Mouse (Mus musculus) hindbrain, postnatal 0 days (tissue): ENCODE results near the gene Gpd1. TPM values are rescaled to one million over a fixed set of nuclear protein-coding genes. Genes with fewer than 3 reads are reported as not detected.

Experiments
- ATAC-seq: fragments of 200-750 bp; cut with Nextera tagmentation; 2 replicates; pipeline ENCODE4 v1.8.0; 2017; ENCODE audit warnings: mild to moderate bottlenecking, moderate TSS enrichment, moderate library complexity
- DNase-seq: peaks from one replicate; pipeline ENCODE4 v3.0.0-alpha.2; 2015; ENCODE audit warnings: low spot score
- H3K27ac ChIP-seq: fragments of 300-500 bp; sonication (generic); 2 replicates; pipeline ENCODE4 v1.5.1; 2014; ENCODE audit warnings: mild to moderate bottlenecking
- H3K27me3 ChIP-seq: fragments of 300-500 bp; sonication (generic); 2 replicates; pipeline ENCODE4 v1.6.1; 2014; ENCODE audit warnings: low read length, mixed read lengths; ENCODE audit not compliant: insufficient read depth
- H3K36me3 ChIP-seq: fragments of 300-500 bp; sonication (generic); 2 replicates; pipeline ENCODE4 v1.6.1; 2014; ENCODE audit warnings: low read length, mixed read lengths; ENCODE audit not compliant: insufficient read depth
- H3K4me1 ChIP-seq: fragments of 300-500 bp; sonication (generic); 2 replicates; pipeline ENCODE4 v1.6.1; 2014; ENCODE audit warnings: antibody characterized with exemption, low read length, mixed read lengths; ENCODE audit not compliant: insufficient read depth
- H3K4me2 ChIP-seq: fragments of 300-500 bp; sonication (generic); 2 replicates; pipeline ENCODE4 v1.6.1; 2014; ENCODE audit warnings: low read depth, mild to moderate bottlenecking, low read length, moderate library complexity, mixed read lengths
- H3K4me3 ChIP-seq: fragments of 300-500 bp; sonication (generic); 2 replicates; pipeline ENCODE4 v1.5.1; 2014; ENCODE audit warnings: low read length
- H3K9ac ChIP-seq: fragments of 300-500 bp; sonication (generic); replicated peaks from 2 replicates; pipeline ENCODE4 v1.6.1; 2014; ENCODE audit warnings: mild to moderate bottlenecking, low read length, moderate library complexity, mixed read lengths
- H3K9me3 ChIP-seq: fragments of 300-500 bp; sonication (generic); 2 replicates; pipeline ENCODE4 v1.6.1; 2016; ENCODE audit warnings: low read length, mixed read lengths
- CTCF ChIP-seq: IDR thresholded peaks from 2 replicates; pipeline ENCODE4 v1.5.1; 2016; ENCODE audit warnings: antibody characterized with exemption, control low read depth, low read depth
- WGBS: fragments of 180-500 bp; shearing (Covaris S2); extraction: QIAGEN DNeasy Blood & Tissue Kit; methylation state at CpG from one replicate; pipeline ENCODE4 v1.1.7; 2014; 5-methylcytosine and 5-hydroxymethylcytosine counted together
- polyA plus RNA-seq: library from polyadenylated mRNA; unstranded; fragments of >200 nt; fragmentation: Nextera tagmentation; extraction: Ambion mirVana; gene quantifications from 2 replicates; pipeline ENCODE4 v1.2.1, GENCODE M21; 2015
- total RNA-seq: library from RNA; depleted of rRNA; stranded (reverse); fragments of >200 nt; gene quantifications from 2 replicates; pipeline ENCODE4 v1.2.3, GENCODE M21; 2014

Gene Gpd1
- total and polyA plus RNA-seq, 2 experiments from 2014 or later, result 2.5 to 3.7 TPM

DNA sequence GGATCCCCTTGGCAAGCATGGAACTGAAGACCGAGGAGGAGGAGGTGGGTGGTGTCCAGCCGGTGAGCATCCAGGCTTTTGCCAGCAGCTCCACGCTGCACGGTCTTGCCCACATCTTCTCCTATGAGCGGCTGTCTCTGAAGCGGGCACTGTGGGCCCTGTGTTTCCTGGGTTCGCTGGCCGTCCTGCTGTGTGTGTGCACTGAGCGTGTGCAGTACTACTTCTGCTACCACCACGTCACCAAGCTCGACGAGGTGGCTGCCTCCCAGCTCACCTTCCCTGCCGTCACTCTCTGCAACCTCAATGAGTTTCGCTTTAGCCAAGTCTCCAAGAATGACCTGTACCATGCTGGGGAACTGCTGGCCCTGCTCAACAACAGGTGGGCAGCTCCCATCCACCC lies 45.5 kb upstream of the Gpd1 start:
- no peak for DNase-seq

DNA sequence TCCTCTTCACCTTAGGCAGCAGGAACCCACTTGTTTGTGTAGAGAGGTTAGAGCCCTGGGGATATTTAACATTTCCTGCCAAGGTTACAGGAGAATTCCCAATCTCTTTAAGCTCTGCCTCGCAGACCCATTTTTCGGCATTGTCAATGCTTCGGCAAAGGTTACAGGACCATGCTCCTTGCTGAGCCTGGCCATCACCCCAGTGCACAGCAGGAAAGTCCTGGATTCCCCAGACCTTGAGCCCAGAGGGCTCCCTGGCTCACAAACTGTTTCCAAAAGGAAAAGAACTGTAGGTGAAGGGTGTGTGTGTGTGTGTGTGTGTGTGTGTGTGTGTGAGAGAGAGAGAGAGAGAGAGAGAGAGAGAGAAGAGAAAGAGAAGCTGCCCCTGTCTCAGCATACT lies 42.4 kb upstream of the Gpd1 start:
- H3K4me3 ChIP-seq, result no peak overlapping the region
- H3K9ac ChIP-seq, result no peak overlapping the region

More for the DNA sequence above, 45.5 kb upstream of the Gpd1 start:
- Histone ChIP-seq H3K27ac (no peak overlapping the region), H3K9me3 (no peaks in the 10 kb centered on the region), H3K4me1 (peaks cover 33% of the 10 kb centered on the region), H3K9ac (peak overlapping the region; percentile 97), H3K27me3 (no peaks in the 10 kb centered on the region), H3K4me3 (peak overlapping the region; percentile 78), H3K4me2 (peak overlapping the region; percentile 80), H3K36me3 (no peaks in the 10 kb centered on the region)
- 54% methylated on average over 14 of the region's 14 CpGs for WGBS
- TF ChIP-seq CTCF, result no peak
- no peak for ATAC-seq

DNA sequence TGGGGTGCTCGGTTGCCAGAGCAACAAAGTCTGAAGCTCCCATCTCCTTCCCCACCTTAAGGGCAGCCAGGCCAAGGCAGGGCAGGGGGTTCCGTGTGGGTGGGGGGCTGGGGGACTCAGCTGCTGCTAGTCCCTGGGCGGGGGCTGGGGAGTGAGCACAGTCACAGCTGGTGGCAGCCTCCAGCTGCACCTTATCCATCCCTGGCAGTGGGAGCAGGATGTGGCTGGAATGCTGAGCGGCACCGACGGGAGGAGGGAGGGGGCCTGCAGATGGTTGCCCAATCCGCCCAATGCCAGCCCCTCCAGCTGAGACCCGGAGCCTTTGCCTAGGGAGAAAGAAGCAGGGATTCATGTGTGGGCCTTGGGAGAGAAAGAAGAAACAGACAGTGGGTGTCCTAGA lies 40.2 kb upstream of the Gpd1 start:
- no peak overlapping the region for H3K4me3 ChIP-seq

More for the DNA sequence above, 42.4 kb upstream of the Gpd1 start:
- DNase-seq (no peak), ATAC-seq (no peak)
- Histone ChIP-seq H3K9me3 (no peaks in the 10 kb centered on the region), H3K27me3 (no peaks in the 10 kb centered on the region), H3K4me1 (peaks cover 36% of the 10 kb centered on the region), H3K4me2 (peak overlapping the region; percentile 27), H3K36me3 (no peaks in the 10 kb centered on the region), H3K27ac (no peak overlapping the region)
- TF ChIP-seq CTCF, result no peak
- 49% methylated on average over 3 of the region's 3 CpGs for WGBS

DNA sequence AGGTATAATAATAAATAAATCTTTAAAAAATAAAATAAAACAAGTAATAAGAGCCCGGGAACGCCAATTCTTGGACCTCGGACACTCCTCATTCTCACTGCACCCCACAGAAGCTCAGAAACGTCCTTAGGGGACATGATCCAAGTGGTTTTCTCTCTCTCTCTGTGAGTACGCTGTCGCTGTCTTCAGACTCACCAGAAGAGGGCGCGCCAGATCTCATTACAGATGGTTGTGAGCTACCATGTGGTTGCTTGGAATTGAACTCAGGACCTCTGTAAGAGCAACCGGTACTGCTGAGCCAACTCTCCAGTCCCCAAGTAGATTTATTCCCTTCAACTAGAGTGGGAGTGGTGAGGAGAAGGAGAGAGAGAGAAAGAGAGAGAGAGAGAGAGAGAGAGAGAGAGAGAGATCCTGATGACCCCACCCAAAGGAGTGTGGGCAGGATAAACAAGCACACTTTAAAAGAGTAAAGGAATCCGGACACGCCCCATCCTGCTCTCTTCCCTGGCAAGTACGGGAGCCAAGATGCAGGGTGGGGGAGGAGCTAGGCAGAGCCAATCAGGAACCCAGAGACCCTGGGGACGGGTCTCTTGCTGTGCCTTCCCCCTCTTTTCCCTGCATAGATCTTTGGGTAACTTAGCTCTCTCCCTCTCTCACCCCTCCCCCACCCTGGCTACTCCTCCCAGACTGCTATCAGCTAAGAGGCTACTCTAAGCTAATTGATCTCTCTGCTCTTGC lies 39.1 kb upstream of the Gpd1 start:
- peak; percentile 54 for TF ChIP-seq CTCF
- ATAC-seq, result no peak
- Histone ChIP-seq H3K4me2 (no peak overlapping the region), H3K36me3 (no peaks in the 10 kb centered on the region), H3K27me3 (no peaks in the 10 kb centered on the region), H3K9ac (no peak overlapping the region), H3K4me3 (no peak overlapping the region), H3K27ac (no peak overlapping the region), H3K9me3 (no peaks in the 10 kb centered on the region), H3K4me1 (peaks cover 21% of the 10 kb centered on the region)
- DNase-seq, result peak; percentile 49
- 15% methylated on average over 13 of the region's 13 CpGs for WGBS

More for the DNA sequence above, 40.2 kb upstream of the Gpd1 start:
- ATAC-seq (peak; percentile 72), DNase-seq (peak; percentile 70)
- peak overlapping the region; percentile 31 for H3K4me2 ChIP-seq
- H3K4me1 ChIP-seq, result peaks cover 27% of the 10 kb centered on the region
- 21% methylated on average over 8 of the region's 8 CpGs for WGBS
- TF ChIP-seq CTCF, result no peak
- H3K27me3 ChIP-seq, result no peaks in the 10 kb centered on the region
- H3K27ac ChIP-seq, result peak overlapping the region; percentile 67
- H3K9me3 ChIP-seq, result no peaks in the 10 kb centered on the region
- peak overlapping the region; percentile 13; the same call in 1 of the 2 replicates for H3K9ac ChIP-seq
- H3K36me3 ChIP-seq, result no peaks in the 10 kb centered on the region

DNA sequence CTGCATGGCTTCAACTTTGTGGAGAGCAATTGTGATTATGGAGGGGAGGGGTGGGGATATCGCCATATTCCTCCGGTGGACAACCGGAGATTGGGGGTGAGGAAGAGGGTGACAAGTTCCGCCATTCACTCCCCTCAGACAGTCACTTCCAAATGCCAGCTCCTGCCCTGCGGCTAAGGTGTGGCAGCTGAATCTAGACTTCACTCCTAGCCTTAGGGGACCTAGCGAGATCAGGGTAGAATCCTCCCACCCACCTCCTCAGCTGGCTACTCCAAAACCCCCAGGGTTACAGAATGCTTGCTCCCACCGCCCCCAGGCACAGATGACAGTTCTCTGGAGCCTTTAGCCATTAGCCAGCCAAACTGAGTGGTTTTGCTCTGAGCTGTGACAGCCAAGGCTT lies 38.3 kb upstream of the Gpd1 start:
- Histone ChIP-seq H3K9me3 (no peaks in the 10 kb centered on the region), H3K36me3 (no peaks in the 10 kb centered on the region), H3K27ac (no peak overlapping the region), H3K27me3 (no peaks in the 10 kb centered on the region), H3K9ac (no peak overlapping the region), H3K4me3 (no peak overlapping the region), H3K4me1 (peaks cover 21% of the 10 kb centered on the region), H3K4me2 (no peak overlapping the region)
- no peak for ATAC-seq
- TF ChIP-seq CTCF, result no peak
- no peak for DNase-seq
- WGBS, result 66% methylated on average over 7 of the region's 7 CpGs

DNA sequence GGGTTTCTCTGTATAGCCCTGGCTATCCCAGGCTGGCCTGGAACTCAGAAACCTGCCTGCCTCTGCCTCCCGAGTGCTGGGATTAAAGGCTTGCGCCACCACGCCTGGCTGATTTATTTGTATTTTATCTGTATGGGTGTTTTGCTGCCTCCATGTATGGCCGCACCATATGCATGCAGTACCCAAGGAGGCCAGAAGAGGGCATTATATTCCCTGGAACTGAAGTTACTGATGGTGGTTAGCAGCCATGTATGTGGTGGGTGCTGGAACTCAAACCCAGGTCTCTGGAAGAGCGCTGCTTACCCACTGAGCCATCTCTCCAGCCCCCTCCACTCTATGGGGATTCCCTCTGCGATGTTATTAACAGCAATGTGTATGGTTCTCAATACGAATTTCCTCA lies 34.4 kb upstream of the Gpd1 start:
- Histone ChIP-seq H3K36me3 (no peaks in the 10 kb centered on the region), H3K4me2 (no peak overlapping the region), H3K27ac (no peak overlapping the region), H3K27me3 (no peaks in the 10 kb centered on the region), H3K4me1 (no peaks in the 10 kb centered on the region), H3K9me3 (no peaks in the 10 kb centered on the region), H3K9ac (no peak overlapping the region), H3K4me3 (no peak overlapping the region)
- ATAC-seq (no peak), DNase-seq (no peak)
- 93% methylated on average over 7 of the region's 7 CpGs for WGBS
- TF ChIP-seq CTCF, result peak; percentile 58

DNA sequence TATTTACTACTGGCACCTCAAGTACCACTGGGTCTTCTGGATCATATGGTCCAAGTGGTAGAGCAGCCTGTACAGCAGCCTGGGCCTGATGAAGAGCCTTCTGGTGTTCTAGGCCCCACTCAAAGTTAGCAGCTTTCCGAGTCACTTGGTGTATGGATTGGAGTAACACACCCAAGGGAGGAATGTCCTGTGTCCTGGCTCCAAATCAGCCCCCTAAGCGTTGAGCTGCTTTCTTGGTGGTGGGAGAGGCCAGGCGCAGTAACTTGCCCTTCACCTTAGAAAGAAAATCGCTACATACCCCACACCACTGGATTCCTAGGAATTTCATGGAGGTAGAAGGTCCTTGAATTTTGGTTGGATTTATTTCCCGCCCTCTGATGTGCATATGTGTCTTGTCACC lies 33.2 kb upstream of the Gpd1 start:
- no peak overlapping the region for H3K27ac ChIP-seq
- no peaks in the 10 kb centered on the region for H3K9me3 ChIP-seq
- no peak for ATAC-seq
- H3K4me2 ChIP-seq, result no peak overlapping the region
- WGBS, result 95% methylated on average over 5 of the region's 5 CpGs
- DNase-seq, result no peak
- H3K36me3 ChIP-seq, result no peaks in the 10 kb centered on the region
- H3K9ac ChIP-seq, result no peak overlapping the region
- no peak for TF ChIP-seq CTCF
- no peak overlapping the region for H3K4me3 ChIP-seq
- H3K27me3 ChIP-seq, result no peaks in the 10 kb centered on the region
- no peaks in the 10 kb centered on the region for H3K4me1 ChIP-seq
